Mouse (Mus musculus) layer of hippocampus, postnatal 36 days (tissue): ENCODE data around the gene Gpr85. TPM values are rescaled to one million over a fixed set of nuclear protein-coding genes. Genes with fewer than 3 reads are reported as not detected.

Experiments
- DNase-seq, 2 experiments: peaks; one replicate each; pipeline ENCODE4 v3.0.0; 2022
- total RNA-seq, 2 experiments: library from RNA; stranded (reverse); gene quantifications; 2 replicates each; pipeline ENCODE4 v1.2.3; 2021

Gene Gpr85
- total RNA-seq, 2 experiments from 2014 or later: 43.9 to 45.8 TPM

DNA sequence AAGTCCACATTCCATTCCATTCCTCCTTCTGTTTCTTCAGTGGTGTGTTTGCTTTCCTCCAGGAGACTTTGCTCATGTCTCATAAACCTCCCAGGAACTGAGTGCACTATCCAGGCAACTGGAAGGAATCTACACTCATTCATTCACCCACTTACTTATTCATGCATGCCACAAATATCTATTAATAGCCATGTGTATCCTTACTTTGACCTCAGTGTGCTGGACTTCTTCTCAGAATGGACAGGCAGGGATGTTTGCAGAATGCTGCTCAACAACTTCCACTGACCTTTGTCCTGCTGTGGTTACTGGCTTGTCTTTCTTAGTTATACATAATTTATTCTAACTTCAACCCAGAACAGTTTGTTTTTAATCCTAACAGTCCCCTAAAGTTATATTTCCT is 23.1 kb downstream of the Gpr85 start:
- DNase-seq: no peak

DNA sequence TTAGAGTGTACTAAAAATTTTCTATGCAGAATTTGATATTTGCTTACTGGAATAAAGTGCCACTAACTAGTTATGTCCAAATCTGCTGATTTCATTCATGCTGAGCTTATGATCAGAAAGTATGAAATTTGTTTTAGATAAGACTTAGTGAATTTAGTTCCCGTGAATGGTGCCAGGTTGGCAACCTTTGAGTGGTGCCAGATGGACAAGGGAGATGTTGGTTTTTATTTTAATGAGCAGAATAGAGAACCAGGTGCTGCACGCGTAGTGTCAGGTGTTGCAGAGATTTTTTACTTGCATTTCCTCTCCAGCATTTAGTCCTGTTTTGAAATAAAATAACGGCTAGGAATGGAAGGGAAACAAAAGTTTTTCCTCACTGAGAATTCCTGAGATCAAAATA is 27.6 kb downstream of the Gpr85 start:
- no peak for DNase-seq

DNA sequence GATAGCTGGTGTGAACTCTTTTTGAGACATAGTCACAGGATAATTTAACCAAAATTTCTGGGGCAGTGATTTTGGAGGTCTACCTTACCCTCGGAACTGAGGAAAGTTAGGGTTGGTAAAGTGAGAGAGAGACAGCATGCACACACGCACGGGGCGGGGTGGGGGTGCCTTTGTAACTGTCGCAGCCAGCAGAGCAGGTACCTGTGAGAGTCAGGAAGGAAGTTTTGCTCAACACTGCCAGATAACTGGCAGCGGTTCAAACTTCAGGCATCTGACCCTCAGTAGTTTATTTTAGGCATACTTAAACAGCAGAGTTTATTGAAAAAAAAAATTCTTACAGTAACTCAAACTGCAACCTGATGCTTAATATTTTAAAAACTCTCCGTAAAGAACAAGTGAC is 39.7 kb downstream of the Gpr85 start:
- no peak for DNase-seq

DNA sequence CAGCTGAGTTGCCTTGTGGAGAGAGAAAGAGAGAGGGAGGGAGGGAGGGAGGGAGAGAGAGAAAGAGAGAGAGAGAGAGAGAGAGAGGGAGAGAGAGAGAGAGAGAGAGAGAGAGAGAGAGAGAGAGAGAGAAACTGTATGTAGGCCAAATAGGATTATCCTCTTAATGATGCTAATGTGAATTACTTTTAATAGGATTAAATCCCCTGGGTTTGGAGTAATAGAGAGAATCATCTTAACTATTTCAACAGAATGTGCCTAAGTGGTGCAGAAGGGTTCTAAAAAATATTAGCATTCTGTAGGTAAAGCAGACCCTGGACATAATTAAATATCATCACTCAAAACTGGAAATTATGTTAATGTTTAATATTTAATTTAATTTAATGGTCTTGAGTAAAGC is 42.4 kb downstream of the Gpr85 start:
- DNase-seq: no peak

Other genes starting within 250 kb of the Gpr85 start
- 10 to 100 TPM; 14.0 to 17.4 TPM for gene Tmem168, start 231.8 kb downstream of the Gpr85 start, total RNA-seq
- 10 to 100 TPM; 25.0 to 25.3 TPM for gene Bmt2, start 162.0 kb downstream of the Gpr85 start, total RNA-seq
- 10 to 100 TPM; 34.3 to 39.1 TPM for gene 2610001J05Rik, start 31.6 kb upstream of the Gpr85 start, total RNA-seq